Mouse (Mus musculus) liver, postnatal 0 days (tissue): ENCODE measurements around the gene Crtc1.

Experiments used
- CTCF ChIP-seq: sonication (generic); IDR thresholded peaks from 2 replicates; pipeline ENCODE4 v1.5.1; 2016; ENCODE audit warnings: antibody characterized with exemption, low read depth
- EP300 ChIP-seq: IDR thresholded peaks from 2 replicates; pipeline ENCODE4 v1.6.1; 2016; ENCODE audit warnings: antibody characterized with exemption, low read depth, mild to moderate bottlenecking

DNA sequence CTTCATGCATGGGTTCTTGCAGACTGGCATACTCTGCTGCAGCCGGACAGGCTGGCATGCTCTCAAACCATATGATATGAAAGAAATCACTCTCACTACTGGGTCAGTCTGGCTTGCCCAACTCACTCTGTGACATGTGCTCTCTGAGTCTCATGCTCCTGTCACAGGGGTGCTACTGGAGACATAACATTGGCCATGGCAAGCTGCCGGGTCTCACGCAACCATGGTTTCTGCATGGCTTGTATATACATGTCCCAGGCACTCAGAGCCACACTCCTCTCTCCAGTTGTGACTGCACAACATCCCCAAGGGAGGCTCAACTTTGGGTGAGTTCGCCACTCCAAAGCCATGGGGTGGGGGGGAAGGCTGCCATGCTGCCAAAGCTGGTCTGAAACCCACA is 8.2 kb downstream of the Crtc1 start:
- TF ChIP-seq CTCF (no peak), EP300 (no peak)
